Mouse (Mus musculus): Measurements from ENCODE around the gene Mrps24.

The Mrps24 gene

DNA sequence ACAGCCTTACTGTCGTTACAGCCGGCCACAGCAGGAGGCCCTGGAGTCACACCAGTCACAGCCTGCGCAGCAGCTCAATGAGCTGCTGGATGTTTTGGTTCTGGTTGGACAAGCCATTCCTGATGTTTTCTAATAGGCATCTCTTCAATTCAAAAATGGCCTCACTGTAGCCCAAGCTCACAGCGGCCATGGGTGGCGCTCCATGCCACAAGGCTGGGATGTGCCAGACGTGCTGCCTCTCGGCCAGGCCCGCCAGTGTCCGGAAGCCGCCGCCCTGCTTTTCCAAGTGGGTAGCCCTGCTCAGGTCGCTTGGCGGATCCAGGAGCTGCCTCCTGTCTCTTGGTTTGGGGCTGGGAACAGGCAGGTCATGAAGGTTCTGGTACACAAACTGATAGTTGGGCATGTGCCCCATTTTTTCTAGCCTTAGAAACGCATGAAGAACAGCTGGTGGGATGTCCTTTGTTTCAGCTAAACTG is at the start of gene Mrps24:
Gene Mrps24 (minus strand): TSS at position 51 of the 476 bp plus-strand sequence.
- DNase-seq (ENCODE audit: low spot score in 2 of 2): no peak

DNA sequence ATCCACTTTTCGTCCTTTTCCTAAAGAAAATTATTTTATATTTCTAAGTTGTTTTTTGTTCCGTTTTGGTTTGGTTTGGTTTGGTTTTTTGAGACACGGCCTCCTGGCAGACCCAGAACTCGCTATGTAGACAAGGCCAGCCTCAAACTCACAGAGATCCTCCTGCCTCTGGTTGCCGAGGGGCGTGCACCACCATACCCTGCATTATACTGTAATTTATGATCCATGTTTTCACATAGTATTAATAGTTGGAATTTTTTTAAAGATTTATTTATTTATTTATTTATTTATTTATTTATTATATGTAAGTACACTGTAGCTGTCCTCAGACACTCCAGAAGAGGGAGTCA is 47.1 kb upstream of the Mrps24 start:
- DNase-seq (ENCODE audit: low spot score in 2 of 2): no peak

DNA sequence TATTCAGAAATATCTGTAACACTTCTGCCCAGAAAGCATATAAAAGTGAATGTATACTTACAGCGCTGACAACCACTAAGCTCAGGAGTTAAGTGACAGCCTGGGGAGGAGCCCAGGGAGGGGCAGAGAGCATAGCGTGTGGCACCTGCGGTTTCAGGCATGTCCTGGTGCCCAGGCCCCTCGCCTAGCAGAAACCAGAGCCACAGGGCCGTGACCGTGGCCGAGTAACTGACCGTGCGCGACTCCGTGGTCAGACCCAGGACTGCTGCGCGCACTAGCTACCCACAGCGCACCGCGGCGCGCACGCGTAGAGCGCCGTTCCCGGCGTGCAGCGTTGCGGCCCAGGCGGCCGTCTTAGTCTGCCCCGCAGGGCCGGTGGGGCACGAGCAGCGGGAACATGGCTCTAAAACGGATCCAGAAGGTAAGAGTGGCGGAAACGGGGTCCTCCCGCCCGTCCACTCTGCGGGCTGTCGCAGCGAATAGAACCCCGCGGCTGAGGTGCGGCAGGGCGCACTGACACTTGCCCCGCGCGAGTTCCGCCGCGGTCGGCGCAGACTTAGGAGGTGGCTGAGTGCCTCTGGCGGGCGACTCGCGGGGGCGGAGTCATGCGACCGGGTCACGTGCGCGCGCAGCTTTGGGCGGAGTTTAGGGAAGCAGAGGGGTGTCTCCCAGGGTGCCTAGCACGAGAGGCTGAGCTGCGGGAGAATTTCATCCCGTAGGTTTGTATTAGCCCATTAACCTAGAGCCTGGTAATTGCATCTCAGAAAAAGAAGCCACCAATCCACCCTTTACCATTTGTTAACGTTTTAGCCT is 46.5 kb upstream of the Mrps24 start, which contains the start of gene Urgcp:
Gene Urgcp (minus strand): TSS at position 557 of the 813 bp plus-strand sequence.
- DNase-seq (ENCODE audit: low spot score in 2 of 2): peak; percentile 93 to 96

GRCm38 (mm10) chr11:5753755-5754154 is 38.3 kb upstream of the Mrps24 start:
- DNase-seq (ENCODE audit: low spot score in 2 of 2): no peak

- DNase-seq (ENCODE audit: low spot score in 2 of 2): no peak
These were observed 29.5 kb upstream of the Mrps24 start for GRCm38 (mm10) chr11:5744951-5745350.

- no peak for DNase-seq (ENCODE audit: low spot score in 2 of 2)
These were observed 26.6 kb upstream of the Mrps24 start for GRCm38 (mm10) chr11:5742106-5742505.

GRCm38 (mm10) chr11:5740965-5741627 is 25.6 kb upstream of the Mrps24 start:
- peak; percentile 66 to 78 for DNase-seq (ENCODE audit: low spot score in 2 of 2)

DNA sequence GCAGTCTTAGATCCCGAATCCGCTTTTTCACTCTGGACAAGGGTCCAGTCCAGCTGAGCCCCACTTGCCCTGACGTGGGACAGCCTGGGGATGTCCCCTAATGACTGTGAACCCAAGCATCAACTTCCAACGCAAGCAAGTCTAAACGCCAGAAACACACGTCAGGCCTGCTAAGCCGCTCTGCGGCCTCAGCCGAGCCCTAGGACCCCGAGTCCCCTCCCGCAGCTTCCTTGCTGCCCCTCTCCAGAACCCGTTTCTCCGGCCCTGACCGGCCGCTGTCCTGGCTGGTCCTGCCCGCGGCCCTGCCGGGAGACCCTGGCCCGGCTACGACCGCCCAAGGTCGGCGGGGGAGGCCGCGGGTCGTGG is 25.1 kb upstream of the Mrps24 start:
- no peak for DNase-seq (ENCODE audit: low spot score in 2 of 2)

- no peak for DNase-seq (ENCODE audit: low spot score in 2 of 2)
These were observed 24.4 kb upstream of the Mrps24 start for GRCm38 (mm10) chr11:5739846-5740245.

DNA sequence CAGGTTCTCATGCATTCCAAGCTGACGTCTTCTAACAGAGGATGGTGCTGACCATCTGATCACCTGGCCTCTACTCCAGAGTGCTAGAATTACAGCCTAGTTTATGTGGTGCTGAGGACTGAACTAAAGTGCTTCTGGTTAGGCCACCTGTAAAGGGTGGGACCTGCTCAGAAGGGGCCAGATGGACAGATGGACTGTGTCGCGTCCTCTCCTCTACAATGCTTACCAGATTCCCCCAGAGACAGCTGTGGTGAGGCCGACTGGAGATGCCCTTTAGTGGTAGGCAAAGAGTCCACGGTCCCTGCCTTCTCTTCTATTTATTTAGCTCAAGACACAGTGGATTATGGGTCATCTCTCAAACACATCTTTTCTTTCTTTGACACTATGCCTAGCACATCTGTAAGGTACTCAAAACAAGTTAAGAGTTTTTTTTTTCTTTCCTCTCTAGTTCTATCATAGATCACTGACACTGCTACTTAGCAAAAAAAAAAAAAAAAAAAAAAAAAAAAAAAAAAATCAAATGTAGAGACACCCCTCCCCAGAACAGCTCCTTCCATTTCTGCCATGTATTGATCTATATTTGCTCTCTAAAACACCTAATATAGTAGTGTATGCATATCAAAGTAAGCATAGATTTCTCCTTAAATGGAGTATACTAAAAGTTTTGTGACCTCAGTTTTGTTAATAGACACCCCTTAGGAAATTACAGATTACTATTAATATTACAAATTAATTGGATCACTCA is 23.6 kb upstream of the Mrps24 start:
- no peak for DNase-seq (ENCODE audit: low spot score in 2 of 2)

DNA sequence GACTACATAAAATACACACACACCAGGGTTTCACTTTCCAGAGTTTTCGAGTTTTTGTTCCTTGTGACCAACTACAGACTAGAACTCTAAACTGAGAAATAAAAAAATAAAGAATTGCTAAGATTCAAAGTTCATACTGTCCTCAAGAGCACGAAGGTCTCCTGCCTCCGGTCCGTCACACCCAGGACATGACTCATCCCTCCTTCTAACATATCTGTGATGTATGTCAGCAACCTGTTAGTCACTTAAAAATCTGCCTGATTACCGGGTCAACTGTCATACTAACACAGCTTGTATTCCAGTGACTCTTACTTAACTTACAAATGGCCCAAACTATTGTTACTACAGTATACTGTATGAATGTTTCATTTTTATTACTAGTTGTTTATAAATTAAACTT is 21.7 kb upstream of the Mrps24 start:
- DNase-seq (ENCODE audit: low spot score in 2 of 2): no peak

DNA sequence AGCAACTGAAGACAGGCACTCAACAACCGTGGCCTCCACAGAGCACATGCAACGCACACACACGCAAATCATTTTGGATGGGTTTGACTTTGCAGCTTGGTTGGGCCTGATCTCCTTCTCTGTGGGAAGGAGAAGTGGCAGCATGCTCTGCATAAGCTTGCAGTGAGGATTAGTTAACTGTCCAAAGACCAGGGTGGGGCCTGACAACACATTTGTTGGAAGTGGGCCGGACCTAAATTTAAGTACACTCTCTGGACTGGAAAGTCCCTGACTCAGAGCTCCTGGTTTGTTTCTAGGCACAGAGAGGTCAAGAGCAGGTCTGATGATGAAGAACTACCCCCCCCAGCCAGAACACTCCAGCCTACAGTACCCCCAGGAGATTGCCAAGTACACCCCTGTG is 18.8 kb upstream of the Mrps24 start:
- DNase-seq (ENCODE audit: low spot score in 2 of 2): no peak

DNA sequence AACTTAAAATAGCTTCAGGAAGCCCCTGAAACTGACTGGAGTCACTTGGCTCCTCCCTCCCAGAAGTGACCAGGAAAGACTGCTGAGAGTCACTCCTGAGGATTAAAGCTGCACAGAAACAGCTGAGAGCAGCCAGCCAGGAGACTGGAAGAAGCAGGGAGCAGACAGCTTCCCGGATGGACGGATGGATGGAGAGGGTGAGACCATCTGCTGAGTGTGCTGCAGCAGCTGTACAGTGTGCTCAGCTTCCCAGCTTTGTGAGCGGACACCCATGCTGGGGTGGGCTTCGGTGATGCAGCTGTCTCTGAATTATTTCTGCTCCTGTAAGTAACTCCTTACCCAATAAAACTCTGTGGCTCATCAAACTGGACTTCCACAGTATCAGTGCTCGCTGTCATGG is 16.9 kb upstream of the Mrps24 start:
- DNase-seq (ENCODE audit: low spot score in 2 of 2): no peak

GRCm38 (mm10) chr11:5729582-5729981 is 14.1 kb upstream of the Mrps24 start:
- DNase-seq (ENCODE audit: low spot score in 2 of 2): no peak

- DNase-seq (ENCODE audit: low spot score in 2 of 2): no peak
These were observed 3.3 kb upstream of the Mrps24 start for GRCm38 (mm10) chr11:5718611-5719354.

- DNase-seq (ENCODE audit: low spot score in 2 of 2): no peak
These were observed 1.6 kb upstream of the Mrps24 start for GRCm38 (mm10) chr11:5716938-5717705.

- DNase-seq (ENCODE audit: low spot score in 2 of 2): no peak
These were observed 766 bp upstream of the Mrps24 start for GRCm38 (mm10) chr11:5716246-5716645.

GRCm38 (mm10) chr11:5715179-5715578 is 301 bp downstream of the Mrps24 start:
- no peak for DNase-seq (ENCODE audit: low spot score in 2 of 2)

DNA sequence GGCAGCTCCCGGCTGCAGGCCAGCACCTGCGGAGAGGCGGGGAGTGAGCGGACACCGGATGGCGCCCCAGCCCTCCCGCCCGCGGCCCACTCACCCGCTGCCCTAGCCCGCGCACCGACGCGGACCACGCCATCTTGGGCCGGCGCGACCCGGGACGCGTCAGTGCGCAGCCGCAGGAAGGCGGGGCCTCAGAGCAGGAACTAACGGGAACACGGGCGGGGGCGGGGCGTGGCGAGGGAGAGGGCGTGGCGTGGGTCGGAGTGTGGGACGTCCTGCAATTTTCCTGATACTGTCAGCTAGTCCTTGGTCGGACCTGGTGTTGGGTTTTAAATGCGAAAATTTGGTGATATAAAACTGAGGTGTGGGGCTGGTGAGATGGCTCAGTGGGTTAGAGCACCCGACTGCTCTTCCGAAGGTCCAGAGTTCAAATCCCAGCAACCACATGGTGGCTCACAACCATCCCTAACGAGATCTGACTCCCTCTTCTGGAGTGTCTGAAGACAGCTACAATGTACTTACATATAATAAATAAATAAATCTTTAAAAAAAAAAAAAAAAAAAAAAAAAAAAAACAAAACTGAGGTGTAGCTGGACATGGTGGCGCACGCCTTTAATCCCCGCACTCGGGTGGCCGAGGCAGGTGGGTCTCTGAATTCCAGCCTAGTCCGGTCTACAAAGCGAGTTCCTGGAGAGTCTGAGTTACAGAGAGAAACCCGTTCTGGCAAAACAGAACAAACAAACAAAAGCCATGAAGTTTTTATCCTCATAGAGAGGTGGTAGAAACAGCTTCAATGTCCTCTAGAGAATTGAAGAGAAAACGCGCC is 7.7 kb downstream of the Mrps24 start:
- peak; percentile 72 to 87 for DNase-seq (ENCODE audit: low spot score in 2 of 2)

Data from thymus, postnatal 10 days (tissue).